Mouse (Mus musculus): Measurements from ENCODE around the gene Gnb3.

Gene Gnb3

GRCm38 (mm10) chr6:124796200-124796599 lies 43.9 kb downstream of the Gnb3 start:
- DNase-seq: no peak

GRCm38 (mm10) chr6:124795781-124796180 lies 44.3 kb downstream of the Gnb3 start:
- peak; percentile 45 for DNase-seq

GRCm38 (mm10) chr6:124791911-124792310 lies 48.2 kb downstream of the Gnb3 start:
- no peak for DNase-seq

GRCm38 (mm10) chr6:124790121-124790520 lies 50.0 kb downstream of the Gnb3 start:
- DNase-seq: no peak

- no peak for DNase-seq
Observed at GRCm38 (mm10) chr6:124789519-124789918, 50.6 kb downstream of the Gnb3 start.

GRCm38 (mm10) chr6:124787722-124788121 lies 52.4 kb downstream of the Gnb3 start:
- DNase-seq: no peak

GRCm38 (mm10) chr6:124786756-124787420 lies 53.2 kb downstream of the Gnb3 start:
- DNase-seq: peak; percentile 40

Measured in kidney, adult 18-20 months (tissue).